Mouse (Mus musculus) embryonic facial prominence, embryonic 11.5 days (tissue): ENCODE measurements around the gene Tmem238. TPM values are rescaled to one million over a fixed set of nuclear protein-coding genes. Genes with fewer than 3 reads are reported as not detected.

Experiments
- ATAC-seq: fragments of 200-750 bp; cut with Nextera tagmentation; replicated peaks from 2 replicates; pipeline ENCODE4 v1.8.0; 2017; ENCODE audit warnings: low read depth; ENCODE audit not compliant: insufficient number of reproducible peaks, low FRiP score, low TSS enrichment
- DNase-seq: peaks from one replicate; pipeline ENCODE4 v3.0.0-alpha.2; 2015; ENCODE audit warnings: low spot score
- H3K27ac ChIP-seq: fragments of 300-500 bp; sonication (generic); replicated peaks from 2 replicates; pipeline ENCODE4 v1.5.1; 2014; ENCODE audit warnings: mild to moderate bottlenecking, low read depth, low read length, control low read depth
- H3K27me3 ChIP-seq: fragments of 300-500 bp; sonication (generic); 2 replicates; pipeline ENCODE4 v1.6.1; 2014; ENCODE audit warnings: mild to moderate bottlenecking, low read length, moderate library complexity, mixed read lengths; ENCODE audit not compliant: control insufficient read depth, insufficient read depth
- H3K36me3 ChIP-seq: fragments of 300-500 bp; sonication (generic); replicated peaks from 2 replicates; pipeline ENCODE4 v1.6.1; 2014; ENCODE audit warnings: low read depth, mild to moderate bottlenecking, low read length, moderate library complexity, mixed read lengths; ENCODE audit not compliant: control insufficient read depth, insufficient read depth
- H3K4me1 ChIP-seq: fragments of 300-500 bp; sonication (generic); 2 replicates; pipeline ENCODE4 v1.6.1; 2014; ENCODE audit warnings: low read length, mixed read lengths; ENCODE audit not compliant: control insufficient read depth, insufficient read depth
- H3K4me2 ChIP-seq: fragments of 300-500 bp; sonication (generic); 2 replicates; pipeline ENCODE4 v1.6.1; 2014; ENCODE audit warnings: low read depth, mild to moderate bottlenecking, control low read depth, low read length, moderate library complexity
- H3K4me3 ChIP-seq: fragments of 300-500 bp; sonication (generic); 2 replicates; pipeline ENCODE4 v1.5.1; 2014; ENCODE audit warnings: low read depth, low read length, control low read depth
- H3K9ac ChIP-seq: fragments of 300-500 bp; sonication (generic); replicated peaks from 2 replicates; pipeline ENCODE4 v1.6.1; 2014; ENCODE audit warnings: mild to moderate bottlenecking, control low read depth, low read length
- H3K9me3 ChIP-seq: fragments of 300-500 bp; sonication (generic); replicated peaks from 2 replicates; pipeline ENCODE4 v1.6.1; 2016; ENCODE audit warnings: mild to moderate bottlenecking, low read length, inconsistent platforms, mixed read lengths; ENCODE audit not compliant: control insufficient read depth
- WGBS: fragments of 180-500 bp; shearing (Covaris S2); extraction: QIAGEN DNeasy Blood & Tissue Kit; methylation state at CpG from one replicate; pipeline ENCODE4 v1.1.7; 2014; 5-methylcytosine and 5-hydroxymethylcytosine counted together
- polyA plus RNA-seq: library from polyadenylated mRNA; unstranded; fragments of >200 nt; fragmentation: Nextera tagmentation; extraction: Ambion mirVana; gene quantifications from 2 replicates; pipeline ENCODE4 v1.2.1, GENCODE M21; 2014

Gene Tmem238
- polyA plus RNA-seq, 1 experiment from 2014 or later, result 1.4 TPM

GRCm38 (mm10) chr7:4746326-4746980 is 43.0 kb downstream of the Tmem238 start:
- Histone ChIP-seq H3K36me3 (peaks cover 8% of the 10 kb centered on the region), H3K4me2 (no peak overlapping the region), H3K27ac (no peak overlapping the region), H3K4me1 (no peaks in the 10 kb centered on the region), H3K4me3 (no peak overlapping the region), H3K9ac (no peak overlapping the region), H3K27me3 (no peaks in the 10 kb centered on the region), H3K9me3 (no peaks in the 10 kb centered on the region)
- DNase-seq, result no peak
- ATAC-seq, result no peak
- 83% methylated on average over 22 of the region's 22 CpGs for WGBS

GRCm38 (mm10) chr7:4744886-4745285 is 44.6 kb downstream of the Tmem238 start:
- Histone ChIP-seq H3K9ac (no peak overlapping the region), H3K27me3 (no peaks in the 10 kb centered on the region), H3K27ac (no peak overlapping the region), H3K9me3 (no peaks in the 10 kb centered on the region), H3K4me1 (no peaks in the 10 kb centered on the region), H3K36me3 (peaks cover 8% of the 10 kb centered on the region), H3K4me2 (no peak overlapping the region), H3K4me3 (no peak overlapping the region)
- WGBS, result 94% methylated on average over 5 of the region's 6 CpGs
- ATAC-seq, result no peak
- no peak for DNase-seq

GRCm38 (mm10) chr7:4743354-4743753 is 46.1 kb downstream of the Tmem238 start:
- 70% methylated on average over 2 of the region's 2 CpGs for WGBS
- Histone ChIP-seq H3K9me3 (no peaks in the 10 kb centered on the region), H3K9ac (no peak overlapping the region), H3K4me1 (no peaks in the 10 kb centered on the region), H3K27ac (no peak overlapping the region), H3K4me2 (no peak overlapping the region), H3K36me3 (peaks cover 8% of the 10 kb centered on the region), H3K27me3 (no peaks in the 10 kb centered on the region), H3K4me3 (no peak overlapping the region)
- ATAC-seq (no peak), DNase-seq (no peak)

DNA sequence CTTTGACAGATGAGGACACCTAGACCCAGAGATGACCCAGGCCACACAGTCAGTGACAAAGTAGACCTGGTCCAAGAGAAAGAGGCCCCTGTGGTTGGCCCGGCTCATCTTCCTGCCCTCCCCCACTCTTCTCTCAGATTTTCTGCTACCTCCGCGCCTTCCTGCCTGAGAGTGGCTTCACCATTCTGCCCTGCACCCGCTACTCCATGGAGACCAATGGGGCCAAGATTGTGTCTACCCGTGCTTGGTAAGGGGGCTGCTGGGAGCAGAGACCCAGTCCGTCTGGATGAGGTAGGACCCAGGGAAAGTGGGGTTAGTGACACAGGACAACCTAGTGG is 47.0 kb downstream of the Tmem238 start:
- H3K4me3 ChIP-seq, result 0 out of 2 replicates have a peak overlapping the region, but pooled peaks have one; percentile 6

GRCm38 (mm10) chr7:4741672-4742481 is 47.6 kb downstream of the Tmem238 start:
- peaks cover 8% of the 10 kb centered on the region for H3K36me3 ChIP-seq
- WGBS, result 84% methylated on average over 21 of the region's 21 CpGs
- H3K4me3 ChIP-seq, result 0 out of 2 replicates have a peak overlapping the region, but pooled peaks have one; percentile 6
- no peak overlapping the region for H3K27ac ChIP-seq
- DNase-seq (no peak), ATAC-seq (no peak)
- H3K9me3 ChIP-seq, result no peaks in the 10 kb centered on the region
- no peaks in the 10 kb centered on the region for H3K27me3 ChIP-seq
- H3K9ac ChIP-seq, result no peak overlapping the region
- H3K4me1 ChIP-seq, result no peaks in the 10 kb centered on the region
- no peak overlapping the region for H3K4me2 ChIP-seq

More for the DNA sequence above, 47.0 kb downstream of the Tmem238 start:
- ATAC-seq (no peak), DNase-seq (no peak)
- no peak overlapping the region for H3K27ac ChIP-seq
- no peak overlapping the region for H3K4me2 ChIP-seq
- H3K27me3 ChIP-seq, result no peaks in the 10 kb centered on the region
- 90% methylated on average over 6 of the region's 6 CpGs for WGBS
- peak overlapping the region; percentile 9; the same call in 1 of the 2 replicates for H3K9ac ChIP-seq
- H3K9me3 ChIP-seq, result no peaks in the 10 kb centered on the region
- no peaks in the 10 kb centered on the region for H3K4me1 ChIP-seq
- H3K36me3 ChIP-seq, result peaks cover 8% of the 10 kb centered on the region

DNA sequence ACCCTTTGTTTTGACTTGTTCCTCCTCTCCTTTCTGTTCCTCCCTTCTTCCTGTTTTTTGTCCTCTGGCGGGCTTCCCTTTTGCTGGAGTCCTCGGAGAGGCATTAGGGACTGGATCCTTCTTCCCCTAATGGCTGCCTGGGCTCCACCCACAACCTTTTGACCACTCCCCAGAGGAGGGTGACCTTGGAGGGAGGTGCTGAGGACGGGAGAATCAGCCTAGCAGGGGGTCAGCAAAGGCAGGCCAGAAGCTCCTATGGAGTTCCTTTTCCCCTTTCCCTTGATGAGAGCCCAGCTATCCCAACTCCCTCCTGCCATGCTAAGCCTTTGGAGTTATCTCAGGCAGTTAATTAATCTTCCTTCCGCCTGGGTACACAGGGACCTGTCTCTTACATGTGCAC is 48.3 kb downstream of the Tmem238 start:
- Histone ChIP-seq H3K4me3 (peak overlapping the region; percentile 81), H3K4me2 (peak overlapping the region; percentile 88), H3K4me1 (no peaks in the 10 kb centered on the region), H3K36me3 (peaks cover 7% of the 10 kb centered on the region), H3K27ac (peak overlapping the region; percentile 81; the same call in 1 of the 2 replicates), H3K27me3 (no peaks in the 10 kb centered on the region), H3K9me3 (no peaks in the 10 kb centered on the region), H3K9ac (peak overlapping the region; percentile 92)
- peak; percentile 33 for DNase-seq
- 10% methylated on average over 4 of the region's 4 CpGs for WGBS
- ATAC-seq, result no peak

- H3K4me3 ChIP-seq, result peak overlapping the region; percentile 81
- no peaks in the 10 kb centered on the region for H3K9me3 ChIP-seq
- no peak for DNase-seq
- peak overlapping the region; percentile 92 for H3K9ac ChIP-seq
- ATAC-seq, result peak; percentile 34
- H3K4me2 ChIP-seq, result peak overlapping the region; percentile 88
- WGBS, result 0% methylated on average over 14 of the region's 14 CpGs
- H3K36me3 ChIP-seq, result peaks cover 2% of the 10 kb centered on the region
- no peaks in the 10 kb centered on the region for H3K4me1 ChIP-seq
- H3K27ac ChIP-seq, result peak overlapping the region; percentile 81
- no peaks in the 10 kb centered on the region for H3K27me3 ChIP-seq
Measured at GRCm38 (mm10) chr7:4740309-4740727, 49.1 kb downstream of the Tmem238 start.
